Comparison of ENCODE assay signal across 14 mouse cellular contexts in the genomic region with DNA sequence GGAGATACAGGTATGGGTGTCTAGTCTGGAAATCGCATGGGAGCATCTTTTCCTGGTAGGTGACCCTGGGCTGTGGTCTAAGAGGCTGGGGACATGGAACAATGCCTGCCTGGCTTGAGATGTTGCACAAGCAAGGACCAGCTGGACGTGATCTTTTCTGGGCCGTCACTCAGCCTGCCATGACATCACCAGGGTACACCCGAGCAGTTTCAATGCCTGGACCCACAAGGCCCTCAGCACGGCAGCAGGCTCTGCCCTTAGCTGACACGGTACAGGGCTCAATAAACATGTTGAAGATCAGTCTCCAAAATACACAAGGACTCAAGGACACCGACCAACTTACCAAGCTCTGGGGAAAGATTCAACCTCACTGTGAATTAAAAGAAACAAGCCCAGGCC. TPM values are rescaled to one million over a fixed set of nuclear protein-coding genes. Genes with fewer than 3 reads are reported as not detected.
A peak's percentile ranks its signal among the peaks of the same experiment; 100 is the strongest.
DNase-seq lines count a peak whose midpoint lies in the region; ATAC-seq and TF ChIP-seq lines count a peak whose summit lies in the region.
"Had no signal": no experiment of that assay in that cellular context is flagged by ENCODE, and none has a peak within 500 bp of the region (broad histone marks: within the 10 kb centered on the region; RNA-seq: fewer than 3 reads in every experiment).

No protein-coding gene starts in this region.

- TF ChIP-seq CTCF in intestine, postnatal 0 days (IDR thresholded peaks at IDR 0.05; ENCODE audit: low read depth): no peak
- TF ChIP-seq CTCF in thymus, adult 2 months (IDR thresholded peaks at IDR 0.05; ENCODE audit: borderline replicate concordance, control insufficient read depth, extremely low read depth, insufficient read depth, low read length, poor library complexity): no peak

- H3K36me3 ChIP-seq in liver, embryonic 15.5 days (replicated peaks): peaks cover 17% of the 10 kb centered on the region
- H3K36me3 ChIP-seq in liver, embryonic 12.5 days: peaks cover 48% of the 10 kb centered on the region
- peaks cover 36% of the 10 kb centered on the region for H3K36me3 ChIP-seq in intestine, postnatal 0 days (ENCODE audit: control insufficient read depth, insufficient read depth)
- peaks cover 17% of the 10 kb centered on the region for H3K36me3 ChIP-seq in stomach, embryonic 15.5 days
- H3K36me3 ChIP-seq in thymus, adult 2 months (ENCODE audit: control insufficient read depth, insufficient read depth, low read length): peaks cover 12% of the 10 kb centered on the region

- peak; percentile 40 to 47 for DNase-seq in cerebellum, postnatal 10 days
- DNase-seq in cerebellum, adult 8-10 months: no peak
- DNase-seq in thymus, adult 2 months: no peak
- DNase-seq in right cerebral cortex, postnatal 25 days: no peak
- DNase-seq: cerebellum, postnatal 36 days; right cerebral cortex, postnatal 14 days had no signal

- H3K27ac ChIP-seq in liver, embryonic 15.5 days (replicated peaks): no peak overlapping the region
- no peak overlapping the region for H3K27ac ChIP-seq in liver, embryonic 12.5 days
- H3K27ac ChIP-seq in intestine, postnatal 0 days (ENCODE audit: low read depth, low read length): peak overlapping the region; percentile 91
- H3K27ac ChIP-seq in stomach, embryonic 15.5 days: peak overlapping the region; percentile 71; the same call in 1 of the 2 replicates
- no peak overlapping the region for H3K27ac ChIP-seq in thymus, adult 2 months (ENCODE audit: control insufficient read depth, insufficient read depth, low read length)
- H3K27ac ChIP-seq: limb, embryonic 12.5 days had no signal

- TF ChIP-seq POLR2A in thymus, adult 2 months (IDR thresholded peaks at IDR 0.05; ENCODE audit: control insufficient read depth, extremely low read depth, insufficient read depth, low read length, poor library complexity): no peak

- H3K9ac ChIP-seq in liver, embryonic 15.5 days: no peak overlapping the region
- no peak overlapping the region for H3K9ac ChIP-seq in liver, embryonic 12.5 days
- H3K9ac ChIP-seq in intestine, postnatal 0 days (ENCODE audit: low read depth, low read length): no peak overlapping the region
- no peak overlapping the region for H3K9ac ChIP-seq in stomach, embryonic 15.5 days
- H3K9ac ChIP-seq: limb, embryonic 12.5 days had no signal

- H3K4me2 ChIP-seq in liver, embryonic 15.5 days: no peak overlapping the region
- no peak overlapping the region for H3K4me2 ChIP-seq in liver, embryonic 12.5 days
- no peak overlapping the region for H3K4me2 ChIP-seq in intestine, postnatal 0 days (replicated peaks; ENCODE audit: low read depth)
- no peak overlapping the region for H3K4me2 ChIP-seq in stomach, embryonic 15.5 days
- H3K4me2 ChIP-seq: limb, embryonic 12.5 days had no signal

- 52% methylated on average over 7 of the region's 7 CpGs for WGBS in liver, embryonic 15.5 days (ENCODE audit: insufficient replicate concordance)
- 61% methylated on average over 7 of the region's 7 CpGs for WGBS in liver, embryonic 12.5 days (ENCODE audit: insufficient replicate concordance)
- 25% methylated on average over 7 of the region's 7 CpGs for WGBS in intestine, postnatal 0 days
- WGBS in stomach, embryonic 15.5 days: 27% methylated on average over 7 of the region's 7 CpGs
- WGBS in thymus, adult 2 months: 78% methylated on average over 7 of the region's 7 CpGs

- H3K9me3 ChIP-seq in liver, embryonic 15.5 days (replicated peaks): no peaks in the 10 kb centered on the region
- peaks cover 6% of the 10 kb centered on the region; the same call in 1 of the 2 replicates for H3K9me3 ChIP-seq in liver, embryonic 12.5 days (replicated peaks)
- no peaks in the 10 kb centered on the region for H3K9me3 ChIP-seq in intestine, postnatal 0 days (ENCODE audit: control insufficient read depth)
- H3K9me3 ChIP-seq in stomach, embryonic 15.5 days: no peaks in the 10 kb centered on the region
- H3K9me3 ChIP-seq: limb, embryonic 12.5 days had no signal

- peaks cover 28% of the 10 kb centered on the region for H3K4me1 ChIP-seq in liver, embryonic 15.5 days (replicated peaks)
- peaks cover 33% of the 10 kb centered on the region for H3K4me1 ChIP-seq in liver, embryonic 12.5 days
- H3K4me1 ChIP-seq in intestine, postnatal 0 days (replicated peaks; ENCODE audit: control insufficient read depth, insufficient read depth, low read length): peaks cover 5% of the 10 kb centered on the region
- peaks cover 26% of the 10 kb centered on the region for H3K4me1 ChIP-seq in stomach, embryonic 15.5 days
- H3K4me1 ChIP-seq in thymus, adult 2 months (replicated peaks; ENCODE audit: control insufficient read depth, insufficient read depth, low read length): peaks cover 21% of the 10 kb centered on the region

- no peak overlapping the region for H3K4me3 ChIP-seq in liver, embryonic 15.5 days (replicated peaks)
- no peak overlapping the region for H3K4me3 ChIP-seq in liver, embryonic 12.5 days
- H3K4me3 ChIP-seq in intestine, postnatal 0 days (ENCODE audit: low read depth, low read length): no peak overlapping the region
- H3K4me3 ChIP-seq in stomach, embryonic 15.5 days (replicated peaks): no peak overlapping the region
- no peak overlapping the region for H3K4me3 ChIP-seq in thymus, adult 2 months (ENCODE audit: control insufficient read depth, insufficient read depth, low read length)
- H3K4me3 ChIP-seq: limb, embryonic 12.5 days had no signal

- no peaks in the 10 kb centered on the region for H3K27me3 ChIP-seq in liver, embryonic 15.5 days
- H3K27me3 ChIP-seq in liver, embryonic 12.5 days (replicated peaks): no peaks in the 10 kb centered on the region
- H3K27me3 ChIP-seq in intestine, postnatal 0 days (replicated peaks; ENCODE audit: control insufficient read depth, insufficient read depth, low read length): no peaks in the 10 kb centered on the region
- no peaks in the 10 kb centered on the region for H3K27me3 ChIP-seq in stomach, embryonic 15.5 days (replicated peaks)
- no peaks in the 10 kb centered on the region for H3K27me3 ChIP-seq in thymus, adult 2 months (ENCODE audit: control insufficient read depth, insufficient read depth, low read length)
- H3K27me3 ChIP-seq: limb, embryonic 12.5 days had no signal

- ATAC-seq in liver, embryonic 15.5 days (ENCODE audit: insufficient read depth): 0 out of 2 replicates have a peak, but pooled peaks have one; percentile 27
- ATAC-seq in liver, embryonic 12.5 days: no peak
- ATAC-seq in intestine, postnatal 0 days: peak; percentile 32
- ATAC-seq in stomach, embryonic 15.5 days (ENCODE audit: insufficient read depth, low FRiP score, low read depth): peak; percentile 5; the same call in 1 of the 2 replicates
- ATAC-seq: activated CD4-positive, CD25-positive, alpha-beta regulatory T cell, adult 4 months; forebrain, embryonic 14.5 days; hindbrain, embryonic 16.5 days had no signal

RNA-seq across cellular contexts. Expression of gene Tnrc18, which starts 34.3 kb away (rescaled TPM):
- polyA plus RNA-seq in liver, embryonic 15.5 days (2015; fragmentation: Nextera tagmentation; extraction: Ambion mirVana): 3.4 and 3.7 TPM in 2 replicates
- polyA plus RNA-seq in liver, embryonic 12.5 days (2016; fragmentation: Nextera tagmentation; extraction: Ambion mirVana): 8.8 and 8.9 TPM in 2 replicates
- 9.9 and 11.7 TPM in 2 replicates for polyA plus RNA-seq in intestine, postnatal 0 days (2015; fragmentation: Nextera tagmentation; extraction: Ambion mirVana)
- polyA plus RNA-seq in stomach, embryonic 15.5 days (2015; fragmentation: Nextera tagmentation; extraction: Ambion mirVana): 29.5 and 32.4 TPM in 2 replicates
- polyA plus RNA-seq in thymus, adult 2 months (2012; rRNA removed): 48.6 and 56.9 TPM in 2 replicates

Comparison
In these comparisons a context has a peak if more than half of its experiments do, and no peak if none do; other contexts are left out.
1. DNase-seq: peak in cerebellum, postnatal 10 days (2 of 2); none in cerebellum, adult 8-10 months (single experiment), thymus, adult 2 months (single experiment) and right cerebral cortex, postnatal 25 days (single experiment).
2. H3K27ac ChIP-seq: peak in intestine, postnatal 0 days (single experiment) and stomach, embryonic 15.5 days (single experiment); none in liver, embryonic 15.5 days (single experiment), liver, embryonic 12.5 days (single experiment) and thymus, adult 2 months (single experiment).